Mouse (Mus musculus) hindbrain, embryonic 14.5 days (tissue): ENCODE results near the gene Borcs7. TPM values are rescaled to one million over a fixed set of nuclear protein-coding genes. Genes with fewer than 3 reads are reported as not detected.

Source experiments
- ATAC-seq: fragments of 200-750 bp; cut with Nextera tagmentation; 2 replicates; pipeline ENCODE4 v1.8.0; 2017; ENCODE audit warnings: moderate number of reproducible peaks, mild to moderate bottlenecking, moderate TSS enrichment, moderate library complexity; ENCODE audit not compliant: low FRiP score
- DNase-seq: peaks from one replicate; pipeline ENCODE4 v3.0.0-alpha.2; 2015; ENCODE audit warnings: low spot score
- H3K27ac ChIP-seq: fragments of 300-500 bp; sonication (generic); 2 replicates; pipeline ENCODE4 v1.5.1; 2014; ENCODE audit warnings: mild to moderate bottlenecking, moderate library complexity
- H3K27me3 ChIP-seq: fragments of 300-500 bp; sonication (generic); 2 replicates; pipeline ENCODE4 v1.6.1; 2014; ENCODE audit warnings: mild to moderate bottlenecking, low read length, mixed read lengths; ENCODE audit not compliant: control insufficient read depth, insufficient read depth
- H3K36me3 ChIP-seq: fragments of 300-500 bp; sonication (generic); replicated peaks from 2 replicates; pipeline ENCODE4 v1.6.1; 2014; ENCODE audit not compliant: control insufficient read depth, insufficient read depth
- H3K4me1 ChIP-seq: fragments of 300-500 bp; sonication (generic); replicated peaks from 2 replicates; pipeline ENCODE4 v1.6.1; 2014; ENCODE audit warnings: antibody characterized with exemption, low read length, mixed read lengths; ENCODE audit not compliant: control insufficient read depth, insufficient read depth
- H3K4me2 ChIP-seq: fragments of 300-500 bp; sonication (generic); replicated peaks from 2 replicates; pipeline ENCODE4 v1.6.1; 2014; ENCODE audit warnings: mild to moderate bottlenecking, moderate library complexity
- H3K4me3 ChIP-seq: fragments of 300-500 bp; sonication (generic); replicated peaks from 2 replicates; pipeline ENCODE4 v1.5.1; 2014; ENCODE audit warnings: mild to moderate bottlenecking, low read length
- H3K9ac ChIP-seq: fragments of 300-500 bp; sonication (generic); 2 replicates; pipeline ENCODE4 v1.6.1; 2014
- H3K9me3 ChIP-seq: fragments of 300-500 bp; sonication (generic); 2 replicates; pipeline ENCODE4 v1.6.1; 2016; ENCODE audit warnings: low read length; ENCODE audit not compliant: control insufficient read depth
- WGBS: fragments of 180-500 bp; shearing (Covaris S2); extraction: QIAGEN DNeasy Blood & Tissue Kit; methylation state at CpG from one replicate; pipeline ENCODE4 v1.1.7; 2014; 5-methylcytosine and 5-hydroxymethylcytosine counted together
- polyA plus RNA-seq: library from polyadenylated mRNA; unstranded; fragments of >200 nt; fragmentation: Nextera tagmentation; extraction: Ambion mirVana; gene quantifications from 2 replicates; pipeline ENCODE4 v1.2.1, GENCODE M21; 2014

The Borcs7 gene
- polyA plus RNA-seq, 1 experiment from 2014 or later, result 26.6 TPM

DNA sequence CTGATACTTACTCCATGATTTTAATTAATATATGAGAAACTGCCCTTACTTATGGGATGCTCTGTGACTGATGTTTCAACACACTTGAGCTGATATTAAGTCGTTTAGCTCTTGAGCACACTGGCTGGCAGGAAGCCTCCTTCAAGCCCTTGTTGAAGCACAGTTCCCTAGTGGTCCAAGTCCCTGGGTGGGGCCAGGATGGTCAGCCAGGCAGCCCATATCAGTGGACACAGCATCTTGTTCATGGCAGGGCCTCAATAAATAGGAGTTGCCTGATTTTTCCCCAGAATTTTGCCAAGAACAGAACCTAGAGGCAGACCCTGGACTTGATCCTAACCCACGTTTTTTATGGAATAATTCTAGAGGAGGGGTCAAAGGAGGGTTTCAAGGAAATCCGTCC lies 42.5 kb upstream of the Borcs7 start:
- Histone ChIP-seq H3K4me3 (no peak overlapping the region), H3K27me3 (no peaks in the 10 kb centered on the region), H3K4me2 (no peak overlapping the region), H3K4me1 (peaks cover 19% of the 10 kb centered on the region), H3K9ac (no peak overlapping the region), H3K27ac (no peak overlapping the region), H3K36me3 (peaks cover 28% of the 10 kb centered on the region), H3K9me3 (no peaks in the 10 kb centered on the region)
- DNase-seq, result no peak
- WGBS, result 83% methylated on average over 3 of the region's 3 CpGs
- no peak for ATAC-seq

DNA sequence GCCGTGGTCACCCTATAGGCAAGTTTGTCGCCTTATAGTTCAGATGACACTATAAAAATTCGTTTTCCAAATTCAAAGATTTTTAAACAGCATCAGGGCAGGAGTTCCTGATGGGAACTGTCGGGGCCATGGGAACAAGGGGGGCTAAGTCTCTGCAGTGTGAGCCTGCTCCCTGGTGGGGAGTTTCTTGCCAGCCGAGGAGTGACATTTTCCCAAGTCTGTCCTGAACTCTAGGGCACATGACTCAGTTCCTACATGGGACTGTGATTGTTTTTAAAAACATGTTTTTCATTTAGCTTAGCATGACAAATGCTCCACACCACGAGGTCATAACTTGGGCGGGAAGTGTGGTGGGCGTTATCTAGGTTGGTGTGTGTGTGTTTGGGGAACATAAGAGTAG lies 41.9 kb upstream of the Borcs7 start:
- H3K27me3 ChIP-seq, result no peaks in the 10 kb centered on the region
- no peaks in the 10 kb centered on the region for H3K9me3 ChIP-seq
- H3K36me3 ChIP-seq, result peaks cover 32% of the 10 kb centered on the region
- no peak overlapping the region for H3K4me3 ChIP-seq
- H3K27ac ChIP-seq, result no peak overlapping the region
- H3K9ac ChIP-seq, result no peak overlapping the region
- DNase-seq, result no peak
- no peak for ATAC-seq
- WGBS, result 85% methylated on average over 8 of the region's 8 CpGs
- H3K4me1 ChIP-seq, result peaks cover 16% of the 10 kb centered on the region
- H3K4me2 ChIP-seq, result no peak overlapping the region

DNA sequence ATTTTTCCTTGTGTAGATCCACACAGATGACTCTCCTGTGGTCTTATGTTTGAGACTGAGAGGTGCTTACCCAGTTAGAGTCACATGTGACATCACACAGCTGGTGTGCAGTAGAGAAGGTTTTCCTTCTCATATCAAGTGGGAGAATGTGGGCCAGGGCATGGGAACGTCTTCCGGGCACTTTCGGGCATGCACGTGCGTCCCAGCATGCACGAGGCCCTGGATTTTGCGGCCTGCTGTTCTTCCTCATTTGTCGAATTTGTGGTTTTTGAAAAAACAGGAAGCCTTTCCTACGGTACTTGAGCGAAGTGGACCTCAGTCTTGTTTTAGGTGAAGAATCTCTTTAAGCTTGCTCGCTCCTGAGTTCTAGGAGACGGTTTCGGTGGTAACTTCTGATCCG lies 41.1 kb upstream of the Borcs7 start:
- no peaks in the 10 kb centered on the region for H3K27me3 ChIP-seq
- 96% methylated on average over 14 of the region's 14 CpGs for WGBS
- DNase-seq (no peak), ATAC-seq (no peak)
- H3K27ac ChIP-seq, result no peak overlapping the region
- peaks cover 11% of the 10 kb centered on the region for H3K4me1 ChIP-seq
- H3K9ac ChIP-seq, result no peak overlapping the region
- H3K4me3 ChIP-seq, result no peak overlapping the region
- no peaks in the 10 kb centered on the region for H3K9me3 ChIP-seq
- H3K36me3 ChIP-seq, result peaks cover 39% of the 10 kb centered on the region
- H3K4me2 ChIP-seq, result no peak overlapping the region

DNA sequence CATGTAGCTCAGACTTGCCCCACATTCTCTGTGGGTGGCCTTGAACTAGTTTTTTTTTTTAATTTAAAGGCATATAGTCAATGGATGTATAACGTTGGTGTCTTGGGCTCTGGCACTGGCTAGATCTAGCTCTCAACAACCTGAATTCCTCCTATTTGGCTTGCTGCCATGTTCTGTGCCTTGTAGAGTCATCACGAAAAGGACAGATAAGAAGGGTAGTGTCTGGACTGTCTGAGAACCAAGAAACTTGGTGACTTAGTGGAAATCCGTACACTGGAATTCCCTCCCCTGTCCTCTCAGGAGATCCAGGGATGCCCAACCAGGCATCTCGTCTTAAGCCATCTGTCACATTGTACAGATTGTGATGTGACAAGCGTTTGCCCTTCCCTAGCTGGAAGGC lies 36.5 kb upstream of the Borcs7 start:
- H3K9me3 ChIP-seq, result no peaks in the 10 kb centered on the region
- DNase-seq, result no peak
- no peak overlapping the region for H3K27ac ChIP-seq
- H3K36me3 ChIP-seq, result peaks cover 52% of the 10 kb centered on the region
- no peak overlapping the region for H3K4me3 ChIP-seq
- no peaks in the 10 kb centered on the region for H3K4me1 ChIP-seq
- no peak for ATAC-seq
- no peaks in the 10 kb centered on the region for H3K27me3 ChIP-seq
- 80% methylated on average over 5 of the region's 5 CpGs for WGBS
- no peak overlapping the region for H3K9ac ChIP-seq
- no peak overlapping the region for H3K4me2 ChIP-seq

DNA sequence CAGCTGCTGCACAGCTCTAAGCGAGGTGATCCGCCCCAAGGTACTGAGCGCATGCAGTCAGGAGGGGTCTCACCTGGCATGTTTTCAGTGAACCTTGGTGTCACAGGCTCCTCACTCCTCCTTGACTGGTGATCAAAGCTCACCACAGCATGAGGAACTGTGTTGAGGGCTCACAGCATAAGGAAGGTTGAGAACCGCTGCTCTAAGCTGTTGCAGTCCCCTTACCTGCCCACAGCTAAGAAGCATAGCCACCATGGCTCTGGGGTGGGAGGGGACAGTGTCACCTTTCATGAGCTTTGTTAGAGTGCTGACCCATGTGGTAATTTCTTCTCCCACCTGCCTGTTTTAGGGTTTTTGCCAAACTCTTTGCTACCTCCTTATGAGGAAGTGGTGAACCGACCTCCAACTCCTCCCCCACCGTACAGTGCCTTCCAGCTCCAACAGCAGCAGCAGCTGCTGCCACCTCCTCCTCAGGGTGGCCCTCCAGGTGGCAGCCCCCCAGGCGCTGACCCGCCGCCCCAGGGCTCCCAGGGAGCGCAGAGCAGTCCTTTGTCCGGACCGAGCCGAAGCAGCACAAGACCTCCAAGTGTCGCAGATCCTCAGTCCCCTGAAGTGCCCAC lies 36.0 kb upstream of the Borcs7 start:
- Histone ChIP-seq H3K9me3 (no peaks in the 10 kb centered on the region), H3K4me2 (no peak overlapping the region), H3K4me3 (no peak overlapping the region), H3K4me1 (no peaks in the 10 kb centered on the region), H3K9ac (no peak overlapping the region), H3K27me3 (no peaks in the 10 kb centered on the region), H3K36me3 (peaks cover 47% of the 10 kb centered on the region), H3K27ac (no peak overlapping the region)
- no peak for DNase-seq
- WGBS, result 90% methylated on average over 14 of the region's 14 CpGs
- no peak for ATAC-seq

DNA sequence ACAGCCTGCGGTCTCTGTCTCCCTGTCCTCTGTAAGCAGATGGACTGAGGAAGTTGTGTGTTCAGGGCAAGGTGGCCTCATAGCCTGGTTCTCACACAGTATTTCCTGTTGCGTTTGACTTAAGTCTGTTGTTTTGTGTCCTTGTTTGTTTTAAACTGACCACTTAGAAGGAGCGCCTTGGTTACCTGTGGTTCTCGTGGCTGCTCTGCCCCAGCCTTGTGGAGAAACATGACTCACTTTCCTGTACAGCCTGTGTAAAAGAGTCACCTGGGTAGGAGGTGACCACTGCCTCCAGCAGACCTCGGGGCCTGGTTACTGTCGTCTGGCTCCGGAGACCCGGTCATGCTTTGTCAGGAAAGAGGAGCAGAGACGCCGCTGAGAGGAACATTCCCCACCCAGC lies 34.1 kb upstream of the Borcs7 start:
- Histone ChIP-seq H3K9ac (no peak overlapping the region), H3K27ac (no peak overlapping the region), H3K27me3 (no peaks in the 10 kb centered on the region), H3K4me1 (no peaks in the 10 kb centered on the region), H3K4me2 (no peak overlapping the region), H3K36me3 (peaks cover 47% of the 10 kb centered on the region), H3K9me3 (no peaks in the 10 kb centered on the region), H3K4me3 (no peak overlapping the region)
- 94% methylated on average over 10 of the region's 10 CpGs for WGBS
- ATAC-seq, result no peak
- DNase-seq, result no peak

DNA sequence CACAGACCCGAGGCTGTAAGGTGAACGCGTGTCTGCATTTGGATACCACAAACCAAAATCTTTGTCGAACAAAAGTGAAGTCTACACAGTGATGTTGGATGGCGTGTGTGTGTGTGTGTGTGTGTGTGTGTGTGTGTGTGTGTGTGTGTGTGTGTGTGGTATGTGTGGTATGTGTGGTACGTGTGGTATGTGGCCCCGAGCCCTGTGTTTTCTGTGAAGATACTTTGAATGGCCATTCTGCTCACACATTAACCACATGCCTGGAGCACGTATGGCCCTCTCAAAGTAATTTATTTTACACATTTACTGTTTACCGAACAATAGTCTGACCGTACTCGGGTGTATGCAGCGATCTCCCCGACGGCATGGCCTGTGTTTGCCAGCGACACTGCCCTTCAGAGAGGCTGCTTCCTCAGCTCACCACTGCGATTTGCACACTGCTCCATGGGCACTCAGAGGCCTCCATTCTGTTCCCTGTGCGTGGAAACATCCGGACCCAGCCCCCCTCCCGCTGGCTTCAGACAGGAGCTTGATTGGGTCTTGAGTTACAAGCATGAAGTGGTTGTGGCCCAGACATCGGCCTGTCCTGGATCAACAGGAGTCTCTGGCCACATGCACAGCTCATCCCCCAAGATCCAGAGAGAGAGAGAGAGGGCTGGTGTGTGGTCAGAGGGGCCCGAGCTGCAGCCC lies 33.4 kb upstream of the Borcs7 start:
- Histone ChIP-seq H3K9me3 (no peaks in the 10 kb centered on the region), H3K4me2 (no peak overlapping the region), H3K27ac (no peak overlapping the region), H3K36me3 (peaks cover 47% of the 10 kb centered on the region), H3K4me1 (no peaks in the 10 kb centered on the region), H3K27me3 (no peaks in the 10 kb centered on the region), H3K4me3 (no peak overlapping the region), H3K9ac (no peak overlapping the region)
- no peak for ATAC-seq
- no peak for DNase-seq
- 96% methylated on average over 21 of the region's 21 CpGs for WGBS

DNA sequence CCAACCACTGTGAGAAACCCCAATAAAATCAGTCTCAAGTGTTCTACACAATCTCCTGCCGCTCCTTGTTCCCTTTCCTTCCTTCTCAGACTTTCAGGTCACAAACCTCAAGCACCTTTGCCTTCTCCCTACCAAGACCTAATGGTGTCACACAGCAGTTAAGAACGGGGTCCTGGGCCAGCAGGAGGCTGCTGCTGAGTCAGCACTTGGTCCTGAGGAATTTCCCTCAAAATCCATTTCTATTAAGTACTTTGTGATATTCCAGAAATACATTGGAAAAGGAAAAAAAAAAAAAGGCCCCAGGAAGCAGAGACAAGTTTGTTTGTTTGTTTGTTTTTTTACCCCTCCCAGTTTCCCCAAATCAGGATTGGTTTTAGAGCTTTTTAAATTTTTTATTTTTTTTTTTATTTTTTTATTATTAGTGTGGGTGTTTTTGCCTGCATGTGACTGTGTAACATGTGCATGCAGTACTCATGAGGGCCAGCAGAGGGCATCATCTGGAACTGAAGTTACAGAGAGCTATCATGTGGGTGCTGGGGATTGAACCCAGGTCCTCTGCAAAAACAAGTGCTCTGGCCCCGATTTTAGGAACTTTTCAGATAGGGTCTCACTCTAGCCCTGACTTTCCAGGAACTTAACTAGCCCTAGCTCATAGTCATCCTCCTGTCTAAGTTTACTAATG lies 32.2 kb upstream of the Borcs7 start:
- H3K36me3 ChIP-seq, result peaks cover 42% of the 10 kb centered on the region

DNA sequence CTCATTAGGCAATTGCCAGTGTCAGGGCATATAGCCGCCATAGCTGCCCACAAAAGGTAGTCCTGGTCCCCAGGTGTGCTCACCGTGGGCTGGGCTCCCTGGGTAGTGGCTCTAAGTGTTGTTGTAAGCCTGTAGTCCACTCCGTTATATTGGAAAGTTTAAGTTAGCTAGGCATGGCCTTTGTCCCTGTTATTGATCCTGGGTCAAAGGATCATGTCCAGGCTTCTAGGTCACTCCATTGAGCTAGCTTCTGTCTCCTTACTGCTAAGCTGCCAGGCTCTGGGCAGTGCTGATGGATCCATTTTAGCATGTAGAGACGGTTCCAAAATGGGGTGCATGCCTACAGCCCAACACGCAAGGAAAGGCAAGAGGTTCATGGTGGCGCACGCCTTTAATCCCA lies 31.4 kb upstream of the Borcs7 start:
- WGBS, result 98% methylated on average over 7 of the region's 7 CpGs
- H3K9ac ChIP-seq, result no peak overlapping the region
- ATAC-seq (no peak), DNase-seq (no peak)
- no peak overlapping the region for H3K27ac ChIP-seq
- no peak overlapping the region for H3K4me3 ChIP-seq
- no peaks in the 10 kb centered on the region for H3K4me1 ChIP-seq
- H3K27me3 ChIP-seq, result no peaks in the 10 kb centered on the region
- no peak overlapping the region for H3K4me2 ChIP-seq
- H3K9me3 ChIP-seq, result no peaks in the 10 kb centered on the region
- H3K36me3 ChIP-seq, result peaks cover 35% of the 10 kb centered on the region

More for the DNA sequence above, 32.2 kb upstream of the Borcs7 start:
- Histone ChIP-seq H3K4me3 (no peak overlapping the region), H3K4me2 (no peak overlapping the region), H3K9ac (no peak overlapping the region), H3K9me3 (no peaks in the 10 kb centered on the region), H3K27me3 (no peaks in the 10 kb centered on the region), H3K4me1 (no peaks in the 10 kb centered on the region), H3K27ac (no peak overlapping the region)
- ATAC-seq, result no peak
- no peak for DNase-seq
- WGBS, result 95% methylated on average over 3 of the region's 3 CpGs
